Mouse (Mus musculus): ENCODE data around the gene Myl7.
"Not testable (repeated sequence)": the region's sequence is repeated elsewhere in the genome, so short reads cannot be mapped to it uniquely, and the experiment has no call there.

Myl7 gene

GRCm38 (mm10) chr11:5903844-5904243 is 5.3 kb upstream of the Myl7 start:
- no peak for DNase-seq (ENCODE audit: low spot score in 2 of 2)

GRCm38 (mm10) chr11:5902390-5902789 is 3.8 kb upstream of the Myl7 start:
- no peak for DNase-seq (ENCODE audit: low spot score in 2 of 2)

- peak; percentile 44 to 54 for DNase-seq (ENCODE audit: low spot score in 2 of 2)
Observed at GRCm38 (mm10) chr11:5901950-5902349, 3.4 kb upstream of the Myl7 start.

- DNase-seq (ENCODE audit: low spot score in 2 of 2): no peak
Observed at GRCm38 (mm10) chr11:5901320-5901719, 2.7 kb upstream of the Myl7 start.

DNA sequence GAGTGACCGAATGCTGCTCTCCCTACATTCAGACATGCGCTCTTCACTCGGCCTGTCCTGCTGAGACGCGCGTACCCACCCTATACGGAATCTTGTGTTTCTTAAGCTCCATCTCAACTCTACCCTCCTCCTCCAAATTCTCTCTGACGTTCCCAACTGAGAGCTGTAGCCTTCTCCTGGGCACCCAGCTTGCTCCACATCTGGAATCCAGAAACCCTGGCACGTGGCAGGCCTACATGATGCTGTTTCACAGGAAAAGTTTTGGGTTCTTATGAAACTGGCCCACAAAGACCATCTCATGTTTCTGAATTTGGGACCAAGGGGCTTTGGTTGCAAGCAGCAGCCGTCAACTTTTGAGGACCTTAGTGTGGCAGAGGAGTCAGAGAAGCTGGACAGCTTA is 704 bp upstream of the Myl7 start:
- no peak for DNase-seq (ENCODE audit: low spot score in 2 of 2)

DNA sequence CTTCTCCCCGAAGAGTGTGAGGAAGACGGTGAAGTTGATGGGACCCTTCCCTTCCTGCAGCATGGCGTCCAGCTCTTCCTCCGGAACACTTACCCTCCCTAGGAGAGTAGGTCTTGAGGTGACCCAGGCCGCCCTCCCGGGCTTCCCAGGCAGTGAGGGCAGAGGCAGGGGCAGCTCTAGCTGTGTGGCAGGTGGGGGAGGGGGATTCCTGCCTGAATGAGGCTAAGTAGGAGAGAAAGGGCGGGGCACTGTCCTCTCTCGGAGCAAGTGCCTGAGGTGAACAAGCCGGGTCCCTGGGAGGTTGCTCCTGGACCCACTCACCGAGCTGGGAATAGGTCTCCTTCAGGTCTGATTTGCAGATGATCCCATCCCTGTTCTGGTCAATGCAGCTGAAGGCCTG is 743 bp downstream of the Myl7 start:
- DNase-seq (ENCODE audit: low spot score in 2 of 2): no peak

GRCm38 (mm10) chr11:5897230-5897629 is 1.4 kb downstream of the Myl7 start:
- DNase-seq (ENCODE audit: low spot score in 2 of 2): no peak

- DNase-seq (ENCODE audit: low spot score in 2 of 2): no peak
Observed at GRCm38 (mm10) chr11:5893807-5894206, 4.8 kb downstream of the Myl7 start.

DNA sequence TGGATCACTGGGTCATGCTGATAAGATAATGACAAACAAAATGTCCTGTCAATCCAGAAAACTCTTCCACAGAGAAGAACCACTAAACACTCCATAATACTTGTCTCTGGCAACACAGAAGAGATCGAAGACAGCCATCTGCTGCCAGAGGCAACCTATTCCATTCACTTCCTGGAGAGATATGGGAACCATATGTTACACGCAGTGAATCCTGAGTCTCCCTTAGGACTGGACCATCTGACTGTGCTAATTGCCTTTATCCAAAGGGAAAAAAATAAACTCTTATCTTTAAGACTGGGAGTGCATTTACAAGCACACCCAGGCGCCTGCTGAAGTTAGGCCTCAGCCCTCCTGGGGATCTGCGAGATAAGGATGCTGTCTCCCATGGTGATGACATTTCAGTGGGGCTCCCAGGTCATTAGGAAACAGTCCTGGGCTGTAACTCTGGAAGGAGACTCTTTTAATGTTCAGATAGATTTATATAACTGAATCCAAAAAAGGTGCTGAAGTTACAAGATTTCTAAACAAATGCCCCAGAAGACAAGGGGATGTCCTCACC is 5.7 kb downstream of the Myl7 start:
- no peak for DNase-seq (ENCODE audit: low spot score in 2 of 2)

DNA sequence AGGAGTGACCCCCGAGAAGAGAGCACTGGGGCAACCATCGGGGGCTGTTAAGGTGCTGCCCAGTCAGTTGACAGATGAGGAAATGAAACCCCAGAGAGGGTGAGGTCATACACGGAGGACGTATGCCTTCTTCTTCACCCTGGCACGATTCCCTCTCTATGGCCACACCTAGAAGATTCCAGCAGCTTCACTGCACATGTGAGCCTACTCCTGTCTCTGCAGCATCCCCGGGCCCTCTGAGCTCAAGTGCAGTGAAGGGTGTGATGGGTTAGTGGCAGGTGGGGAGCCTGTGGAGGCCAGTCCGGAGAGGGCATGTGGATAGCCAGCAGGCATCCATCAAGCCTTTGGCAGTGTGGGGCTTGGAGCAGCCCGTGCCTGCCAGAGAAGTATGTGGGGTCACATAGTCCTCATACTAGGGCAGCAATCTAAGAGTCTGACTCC is 6.4 kb downstream of the Myl7 start:
- DNase-seq (ENCODE audit: low spot score in 2 of 2): no peak

DNA sequence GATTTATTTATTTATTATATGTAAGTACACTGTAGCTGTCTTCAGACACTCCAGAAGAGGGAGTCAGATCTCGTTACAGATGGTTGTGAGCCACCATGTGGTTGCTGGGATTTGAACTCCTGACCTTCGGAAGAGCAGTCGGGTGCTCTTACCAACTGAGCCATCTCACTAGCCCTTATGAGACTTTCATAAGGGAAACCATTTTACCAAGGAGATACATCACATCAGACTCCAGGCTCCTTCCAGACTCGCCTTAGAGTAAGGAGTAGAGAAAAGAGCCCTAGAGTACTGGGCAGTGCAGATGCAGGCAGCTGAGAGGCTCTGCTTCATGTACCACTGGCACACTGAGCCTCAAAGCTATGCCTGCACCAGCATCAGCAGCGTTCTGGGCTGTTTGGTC is 10.0 kb downstream of the Myl7 start:
- not testable (repeated sequence) for DNase-seq (ENCODE audit: low spot score in 2 of 2)

DNA sequence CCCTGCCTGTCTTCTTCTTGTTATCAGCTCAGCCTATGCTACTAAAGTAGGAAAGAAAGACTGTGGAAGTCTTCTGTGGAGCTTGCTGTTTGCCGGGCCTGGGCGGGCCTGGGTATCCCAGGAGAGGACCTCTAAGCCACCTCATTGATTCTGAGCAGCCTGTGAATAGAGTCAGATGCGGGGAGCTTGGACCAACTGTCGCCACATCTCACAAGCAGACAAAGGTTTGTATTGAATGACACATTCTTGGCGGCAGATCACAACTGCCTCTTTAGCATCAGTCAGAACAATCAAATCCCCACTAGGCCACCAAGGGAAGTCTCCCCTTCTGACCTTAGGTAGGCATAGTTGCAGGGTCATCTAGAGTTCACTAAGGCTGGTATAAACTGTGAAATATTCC is 11.3 kb downstream of the Myl7 start:
- DNase-seq (ENCODE audit: low spot score in 2 of 2): no peak

- DNase-seq (ENCODE audit: low spot score in 2 of 2): no peak
Observed at GRCm38 (mm10) chr11:5886187-5886586, 12.4 kb downstream of the Myl7 start.

DNA sequence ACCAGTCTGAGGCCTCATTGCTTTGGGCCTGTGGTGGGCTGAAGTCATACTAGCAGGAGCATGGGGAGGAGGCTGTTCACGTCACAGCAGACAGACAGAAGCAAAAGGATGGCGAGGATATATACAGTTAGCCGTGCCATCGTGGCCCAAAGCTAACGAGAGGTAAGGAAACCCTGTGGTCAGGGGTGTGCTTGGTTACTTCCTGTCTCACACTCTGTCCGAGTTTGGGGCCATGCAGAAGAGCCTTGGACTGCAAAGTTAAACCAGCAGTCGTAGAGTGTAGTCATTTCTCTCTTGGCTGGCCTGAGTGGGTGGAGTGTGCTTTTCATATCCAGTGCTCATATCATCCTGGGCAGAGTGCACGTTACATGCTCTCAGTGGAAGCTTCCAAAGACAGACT is 16.1 kb downstream of the Myl7 start:
- DNase-seq (ENCODE audit: low spot score in 2 of 2): no peak

DNA sequence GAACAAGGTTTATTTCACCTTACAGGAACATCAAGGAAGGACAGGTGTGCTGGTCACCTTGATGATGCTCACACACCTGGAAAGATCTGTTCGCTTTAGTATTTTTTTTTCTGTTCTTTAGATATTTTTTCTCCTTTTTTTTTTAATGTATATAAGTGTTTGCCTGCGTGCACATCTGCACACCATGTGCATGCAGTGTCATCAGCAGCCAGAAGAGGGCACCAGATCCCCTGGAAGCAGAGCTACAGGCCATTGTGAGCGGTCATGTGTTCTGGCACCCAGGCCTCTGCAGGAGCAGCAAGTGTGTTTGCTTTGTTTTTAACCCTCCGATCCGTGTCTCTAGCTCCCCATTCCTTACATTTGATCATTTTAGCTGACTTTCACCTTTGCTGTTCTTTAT is 18.7 kb downstream of the Myl7 start:
- peak in 1 of 2 experiments; percentile 37 for DNase-seq (ENCODE audit: low spot score in 2 of 2)

GRCm38 (mm10) chr11:5878661-5879060 is 19.9 kb downstream of the Myl7 start:
- no peak for DNase-seq (ENCODE audit: low spot score in 2 of 2)

DNA sequence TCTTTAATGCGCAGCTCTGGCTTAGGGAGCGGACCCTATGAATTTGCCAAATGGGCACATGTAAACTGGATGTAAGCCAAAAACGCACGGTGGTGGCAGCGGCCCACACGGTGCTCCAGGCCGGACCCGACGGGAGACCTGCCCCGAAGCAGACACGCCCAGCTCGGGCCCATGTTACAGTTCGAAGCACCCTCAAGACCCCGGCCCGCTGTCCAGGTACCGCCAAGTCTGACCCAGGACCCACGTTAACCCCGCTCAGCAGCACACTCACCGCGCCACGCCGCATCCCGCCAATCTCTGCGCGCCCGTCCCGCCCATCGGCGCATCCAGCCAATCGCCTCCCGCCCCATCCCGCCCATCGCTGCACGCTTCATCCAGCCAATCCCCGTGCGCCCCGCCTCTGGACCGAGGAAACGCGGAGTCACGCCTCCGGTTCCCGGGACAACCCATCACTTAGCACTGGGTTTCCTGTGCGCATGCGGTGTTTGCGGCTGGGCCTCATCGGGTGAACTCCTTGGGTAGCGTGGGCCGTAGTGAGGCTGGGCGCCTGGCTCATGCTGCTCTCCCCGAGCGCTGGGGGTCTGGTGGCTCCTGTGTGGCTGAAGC is 20.6 kb downstream of the Myl7 start, which contains the start of gene Pold2:
Gene Pold2 (minus strand): TSS at position 372 of the 606 bp plus-strand sequence.
- peak; percentile 97 to 98 for DNase-seq (ENCODE audit: low spot score in 2 of 2)

- no peak for DNase-seq (ENCODE audit: low spot score in 2 of 2)
Observed at GRCm38 (mm10) chr11:5877421-5877820, 21.2 kb downstream of the Myl7 start.

GRCm38 (mm10) chr11:5873192-5873591 is 25.4 kb downstream of the Myl7 start:
- no peak for DNase-seq (ENCODE audit: low spot score in 2 of 2)

GRCm38 (mm10) chr11:5872707-5873106 is 25.9 kb downstream of the Myl7 start:
- no peak for DNase-seq (ENCODE audit: low spot score in 2 of 2)

GRCm38 (mm10) chr11:5870069-5870468 is 28.5 kb downstream of the Myl7 start:
- no peak for DNase-seq (ENCODE audit: low spot score in 2 of 2)

- DNase-seq (ENCODE audit: low spot score in 2 of 2): no peak
Observed at GRCm38 (mm10) chr11:5869331-5869730, 29.3 kb downstream of the Myl7 start.

DNA sequence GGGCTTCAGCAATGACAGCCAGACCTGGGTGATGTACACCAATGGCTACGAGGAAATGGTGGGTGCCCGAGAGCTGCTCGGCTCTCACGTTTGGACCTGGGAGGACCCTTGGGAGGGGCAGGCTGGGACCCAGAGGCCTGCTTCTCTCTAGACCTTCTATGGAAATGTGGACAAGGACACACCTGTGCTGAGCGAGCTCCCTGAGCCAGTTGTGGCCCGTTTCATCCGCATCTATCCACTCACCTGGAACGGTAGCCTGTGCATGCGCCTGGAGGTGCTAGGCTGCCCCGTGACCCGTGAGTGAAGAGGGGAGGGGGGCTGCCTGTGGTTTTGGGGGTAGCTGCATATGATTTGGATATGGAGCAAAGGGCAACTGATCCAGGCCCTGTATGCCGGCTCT is 30.3 kb downstream of the Myl7 start:
- no peak for DNase-seq (ENCODE audit: low spot score in 2 of 2)

DNA sequence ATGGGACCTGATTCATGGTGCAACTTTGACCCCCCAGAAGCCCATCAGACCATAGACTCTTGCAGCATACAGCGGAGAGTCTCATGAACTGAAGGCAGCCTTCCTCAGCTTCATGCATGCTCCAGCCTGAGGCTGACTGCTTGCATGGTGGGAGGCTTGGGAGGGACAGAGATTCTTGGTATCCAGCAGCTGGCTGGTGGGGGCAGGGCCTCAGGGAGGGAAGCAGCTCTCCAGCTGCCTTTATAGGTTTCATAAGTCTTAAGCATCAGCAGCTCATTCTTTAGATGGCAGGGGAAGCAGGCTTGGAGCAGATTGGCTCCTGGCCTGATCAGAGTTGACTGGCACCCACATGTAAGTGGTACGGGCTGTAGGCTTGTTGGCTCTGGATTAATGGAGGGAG is 31.4 kb downstream of the Myl7 start:
- DNase-seq (ENCODE audit: low spot score in 2 of 2): no peak
